Mouse (Mus musculus) kidney, embryonic 14.5 days (tissue): Measurements from ENCODE around the gene Zbtb46. TPM values are rescaled to one million over a fixed set of nuclear protein-coding genes. Genes with fewer than 3 reads are reported as not detected.
"Not testable (repeated sequence)": the region's sequence is repeated elsewhere in the genome, so short reads cannot be mapped to it uniquely, and the experiment has no call there.

Experiments used
- ATAC-seq: fragments of 200-750 bp; cut with Nextera tagmentation; 2 replicates; pipeline ENCODE4 v1.8.0; 2017; ENCODE audit warnings: moderate number of reproducible peaks, mild to moderate bottlenecking, moderate TSS enrichment, moderate library complexity; ENCODE audit not compliant: low FRiP score, low TSS enrichment
- H3K27ac ChIP-seq: fragments of 300-500 bp; sonication (generic); 2 replicates; pipeline ENCODE4 v1.5.1; 2014; ENCODE audit warnings: low read depth, mild to moderate bottlenecking, low read length, moderate library complexity, mixed read lengths
- H3K27me3 ChIP-seq: fragments of 300-500 bp; sonication (generic); 2 replicates; pipeline ENCODE4 v1.6.1; 2014; ENCODE audit warnings: mild to moderate bottlenecking, low read length; ENCODE audit not compliant: control insufficient read depth, insufficient read depth
- H3K36me3 ChIP-seq: fragments of 300-500 bp; sonication (generic); 2 replicates; pipeline ENCODE4 v1.6.1; 2014; ENCODE audit warnings: low read length, mixed read lengths; ENCODE audit not compliant: control insufficient read depth, insufficient read depth
- H3K4me1 ChIP-seq: fragments of 300-500 bp; sonication (generic); 2 replicates; pipeline ENCODE4 v1.6.1; 2014; ENCODE audit warnings: low read length, mixed read lengths; ENCODE audit not compliant: control insufficient read depth, insufficient read depth
- H3K4me2 ChIP-seq: fragments of 300-500 bp; sonication (generic); replicated peaks from 2 replicates; pipeline ENCODE4 v1.6.1; 2014; ENCODE audit warnings: low read depth, mild to moderate bottlenecking, low read length
- H3K4me3 ChIP-seq: fragments of 300-500 bp; sonication (generic); 2 replicates; pipeline ENCODE4 v1.5.1; 2014; ENCODE audit warnings: mild to moderate bottlenecking, low read length
- H3K9ac ChIP-seq: fragments of 300-500 bp; sonication (generic); 2 replicates; pipeline ENCODE4 v1.6.1; 2014; ENCODE audit warnings: low read depth, mild to moderate bottlenecking, low read length, moderate library complexity
- H3K9me3 ChIP-seq: fragments of 300-500 bp; sonication (generic); 2 replicates; pipeline ENCODE4 v1.6.1; 2016; ENCODE audit warnings: low read length; ENCODE audit not compliant: control insufficient read depth
- WGBS: fragments of 180-500 bp; shearing (Covaris S2); extraction: QIAGEN DNeasy Blood & Tissue Kit; methylation state at CpG from one replicate; pipeline ENCODE4 v1.1.7; 2014; 5-methylcytosine and 5-hydroxymethylcytosine counted together
- polyA plus RNA-seq: library from polyadenylated mRNA; unstranded; fragments of >200 nt; fragmentation: Nextera tagmentation; extraction: Ambion mirVana; gene quantifications from 2 replicates; pipeline ENCODE4 v1.2.1, GENCODE M21; 2014

The Zbtb46 gene
- 13.7 and 26.6 TPM in 2 replicates for polyA plus RNA-seq

- Histone ChIP-seq H3K36me3 (no peaks in the 10 kb centered on the region), H3K4me3 (peak within 1 kb of the TSS; percentile 99), H3K4me2 (peak within 1 kb of the TSS; percentile 96), H3K27me3 (no peaks in the 10 kb centered on the region), H3K9me3 (no peaks in the 10 kb centered on the region), H3K27ac (peak within 1 kb of the TSS; percentile 95), H3K9ac (peak within 1 kb of the TSS; percentile 94), H3K4me1 (peaks cover 20% of the 10 kb centered on the region)
- ATAC-seq = peak; percentile 90
- 0% methylated on average over 31 of the region's 83 CpGs for WGBS
These were observed at the start of gene Zbtb46 for GRCm38 (mm10) chr2:181459153-181459672. TSS of gene Zbtb46 (minus strand) at chr2:181459426.

- H3K9ac ChIP-seq = no peak overlapping the region
- peaks cover 43% of the 10 kb centered on the region for H3K36me3 ChIP-seq
- WGBS = 76% methylated on average over 4 of the region's 4 CpGs
- H3K27me3 ChIP-seq = no peaks in the 10 kb centered on the region
- no peak overlapping the region for H3K4me3 ChIP-seq
- ATAC-seq = no peak
- H3K9me3 ChIP-seq = no peaks in the 10 kb centered on the region
- H3K4me2 ChIP-seq = no peak overlapping the region
- no peak overlapping the region for H3K27ac ChIP-seq
- H3K4me1 ChIP-seq = 0 out of 2 replicates have a peak, but pooled peaks cover 2% of the 10 kb centered on the region
These were observed 39.4 kb upstream of the Zbtb46 start for GRCm38 (mm10) chr2:181498644-181499043.

- Histone ChIP-seq H3K4me3 (peak overlapping the region; percentile 90), H3K9me3 (no peaks in the 10 kb centered on the region), H3K27me3 (no peaks in the 10 kb centered on the region), H3K27ac (peak overlapping the region; percentile 93), H3K4me1 (0 out of 2 replicates have a peak, but pooled peaks cover 2% of the 10 kb centered on the region), H3K4me2 (peak overlapping the region; percentile 69), H3K9ac (peak overlapping the region; percentile 90), H3K36me3 (peaks cover 32% of the 10 kb centered on the region)
- WGBS = under 1% methylated on average over 12 of the region's 12 CpGs
- peak; percentile 41 for ATAC-seq
These were observed 38.3 kb upstream of the Zbtb46 start for GRCm38 (mm10) chr2:181497548-181497875.

- Histone ChIP-seq H3K27me3 (no peaks in the 10 kb centered on the region), H3K4me1 (0 out of 2 replicates have a peak, but pooled peaks cover 2% of the 10 kb centered on the region), H3K4me3 (peak within 1 kb of the TSS; percentile 90), H3K9me3 (no peaks in the 10 kb centered on the region), H3K36me3 (peaks cover 27% of the 10 kb centered on the region), H3K9ac (peak within 1 kb of the TSS; percentile 90), H3K4me2 (peak within 1 kb of the TSS; percentile 77), H3K27ac (peak within 1 kb of the TSS; percentile 93)
- WGBS = under 1% methylated on average over 46 of the region's 46 CpGs
- ATAC-seq = peak; percentile 97
These were observed 37.8 kb upstream of the Zbtb46 start, which contains the start of gene Tpd52l2 for GRCm38 (mm10) chr2:181496831-181497547. TSS of gene Tpd52l2 (plus strand) at chr2:181497142.

- Histone ChIP-seq H3K27me3 (no peaks in the 10 kb centered on the region), H3K4me3 (peak overlapping the region; percentile 90)
- 13% methylated on average over 8 of the region's 8 CpGs for WGBS
These were observed 37.1 kb upstream of the Zbtb46 start for GRCm38 (mm10) chr2:181496281-181496680.

GRCm38 (mm10) chr2:181495845-181496244, 36.6 kb upstream of the Zbtb46 start:
- not testable (repeated sequence) for H3K27me3 ChIP-seq, H3K4me3 ChIP-seq, H3K9me3 ChIP-seq, ATAC-seq, H3K27ac ChIP-seq, H3K9ac ChIP-seq, H3K4me1 ChIP-seq
- Histone ChIP-seq H3K36me3 (peaks cover 16% of the 10 kb centered on the region; the same call in 1 of the 2 replicates), H3K4me2 (peak overlapping the region; percentile 77)
- WGBS = 60% methylated on average over 8 of the region's 8 CpGs

More at GRCm38 (mm10) chr2:181496281-181496680, 37.1 kb upstream of the Zbtb46 start:
- H3K36me3 ChIP-seq = peaks cover 20% of the 10 kb centered on the region
- peak overlapping the region; percentile 93 for H3K27ac ChIP-seq
- H3K4me1 ChIP-seq = 0 out of 2 replicates have a peak, but pooled peaks cover 2% of the 10 kb centered on the region
- H3K9me3 ChIP-seq = no peaks in the 10 kb centered on the region
- peak; percentile 70 for ATAC-seq
- peak overlapping the region; percentile 42; the same call in 1 of the 2 replicates for H3K9ac ChIP-seq
- peak overlapping the region; percentile 77 for H3K4me2 ChIP-seq

GRCm38 (mm10) chr2:181494266-181494945, 35.2 kb upstream of the Zbtb46 start:
- no peak overlapping the region for H3K4me2 ChIP-seq
- no peak overlapping the region for H3K27ac ChIP-seq
- H3K36me3 ChIP-seq = peaks cover 4% of the 10 kb centered on the region; the same call in 1 of the 2 replicates
- ATAC-seq = no peak
- 0 out of 2 replicates have a peak, but pooled peaks cover 2% of the 10 kb centered on the region for H3K4me1 ChIP-seq
- no peaks in the 10 kb centered on the region for H3K9me3 ChIP-seq
- H3K27me3 ChIP-seq = no peaks in the 10 kb centered on the region
- WGBS = 85% methylated on average over 26 of the region's 26 CpGs
- no peak overlapping the region for H3K4me3 ChIP-seq
- no peak overlapping the region for H3K9ac ChIP-seq

GRCm38 (mm10) chr2:181493156-181493927, 34.1 kb upstream of the Zbtb46 start, which contains the start of gene Abhd16b:
TSS of gene Abhd16b (plus strand) at chr2:181493206.
- no peaks in the 10 kb centered on the region for H3K9me3 ChIP-seq
- no peak for ATAC-seq
- H3K4me2 ChIP-seq = no peak within 1 kb of the TSS
- no peak within 1 kb of the TSS for H3K27ac ChIP-seq
- no peak within 1 kb of the TSS for H3K4me3 ChIP-seq
- H3K9ac ChIP-seq = no peak within 1 kb of the TSS
- H3K36me3 ChIP-seq = no peaks in the 10 kb centered on the region
- H3K27me3 ChIP-seq = no peaks in the 10 kb centered on the region
- WGBS = 77% methylated on average over 31 of the region's 31 CpGs
- H3K4me1 ChIP-seq = peaks cover 8% of the 10 kb centered on the region
